Mouse (Mus musculus): ENCODE measurements around the gene Gm10837. TPM values are rescaled to one million over a fixed set of nuclear protein-coding genes. Genes with fewer than 3 reads are reported as not detected.
"Not testable (repeated sequence)": the region's sequence is repeated elsewhere in the genome, so short reads cannot be mapped to it uniquely, and the experiment has no call there.

The Gm10837 gene
- total RNA-seq (2015; ENCODE audit: low replicate concordance): not detected in 2 replicates
- not detected in 2 replicates for total RNA-seq (2017; ENCODE audit: low replicate concordance)

DNA sequence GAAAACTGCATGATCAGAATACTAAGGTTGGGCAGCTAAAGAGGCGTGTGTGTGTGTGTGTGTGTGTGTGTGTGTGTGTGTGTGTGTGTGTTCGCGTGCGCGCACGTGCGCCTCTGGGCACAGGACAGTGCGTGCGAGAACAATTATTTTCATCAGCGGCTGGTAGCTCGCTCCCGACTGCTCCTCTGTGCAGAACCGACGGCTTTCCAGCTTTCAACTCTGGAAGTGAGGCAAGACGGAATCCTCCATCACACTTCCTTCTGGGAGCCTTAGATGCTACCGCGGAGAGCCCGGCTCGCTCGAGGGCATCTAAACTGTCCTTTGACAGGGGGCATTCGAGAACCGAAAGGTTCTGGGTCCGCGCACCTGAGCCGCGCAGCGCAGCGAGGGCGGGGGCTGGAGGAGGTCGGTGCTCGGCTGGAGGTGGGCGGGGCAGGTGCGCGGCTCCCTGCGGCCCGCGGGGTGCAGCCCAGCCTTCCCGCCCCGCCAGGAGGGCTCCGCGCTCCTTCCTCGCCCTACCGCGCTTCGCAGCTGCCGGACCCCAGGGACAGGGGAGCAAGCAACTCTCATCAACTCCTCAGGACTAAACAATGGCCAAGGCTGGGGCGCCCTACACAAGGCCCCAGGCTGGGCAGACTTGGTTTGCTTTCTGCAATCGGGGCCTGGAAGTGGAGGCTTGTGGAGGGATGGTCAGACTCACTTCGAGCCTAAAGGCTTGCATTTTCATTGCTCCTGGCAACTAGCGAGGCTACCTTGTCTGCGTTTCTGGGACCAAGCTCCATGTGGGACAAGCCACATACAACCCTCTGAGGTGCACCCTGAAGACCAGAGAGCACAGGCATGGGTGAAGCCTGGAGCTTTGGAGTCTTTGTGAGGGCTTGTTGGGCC, at the start of gene Gm10837:
TSS of gene Gm10837 (plus strand) at position 146 of the 888 bp plus-strand sequence.
- ATAC-seq (replicated peaks; ENCODE audit: low FRiP score, poor library complexity, severe bottlenecking): no peak

DNA sequence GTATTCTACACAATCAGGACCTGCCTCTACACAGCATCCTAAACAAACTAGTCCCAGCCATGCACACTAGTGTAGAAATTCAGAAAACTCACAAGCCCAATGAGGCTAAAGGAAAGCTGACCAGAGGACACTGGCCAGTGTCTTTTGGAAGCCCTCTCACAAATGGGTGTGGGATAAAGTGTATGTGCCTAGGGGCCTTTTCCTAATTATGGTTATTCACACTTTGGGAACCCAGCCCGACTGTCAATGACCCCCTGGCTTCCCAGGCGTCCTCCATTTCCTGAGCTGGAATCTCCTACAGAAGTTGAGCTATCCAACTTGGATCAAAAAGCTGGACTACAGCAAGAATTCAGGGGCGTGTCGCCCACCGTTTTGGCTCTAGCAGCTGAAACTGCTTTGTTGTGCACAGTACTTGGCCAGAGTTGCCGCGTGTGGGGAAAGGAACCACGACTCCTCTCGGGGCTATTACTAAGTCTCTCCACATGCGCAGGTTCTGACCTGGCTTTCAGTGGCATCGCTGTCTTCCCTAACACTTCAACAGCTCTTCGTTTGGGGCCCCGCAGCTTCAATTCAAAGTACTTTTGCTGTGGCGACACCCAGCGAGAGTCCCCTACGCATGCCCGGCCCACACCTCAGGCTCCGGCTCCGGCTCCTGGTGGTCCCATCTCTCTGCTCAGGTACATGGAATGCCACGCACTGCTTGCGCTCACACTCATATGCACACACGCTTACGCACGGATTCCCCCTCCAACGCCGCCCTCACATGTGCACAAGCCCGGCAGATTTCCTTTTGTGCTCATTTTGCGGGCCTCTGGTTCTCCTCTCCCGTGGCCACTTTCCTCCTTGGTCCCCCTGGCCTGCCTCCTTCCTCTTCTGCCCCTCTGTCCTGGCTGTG, 40.5 kb upstream of the Gm10837 start:
- no peak for ATAC-seq (replicated peaks; ENCODE audit: low FRiP score, poor library complexity, severe bottlenecking)

GRCm38 (mm10) chr14:122450496-122451382, 39.6 kb upstream of the Gm10837 start, which contains the start of gene Gm5089:
Gm5089 (minus strand) TSS chr14:122451115.
- no peak for ATAC-seq (replicated peaks; ENCODE audit: low FRiP score, poor library complexity, severe bottlenecking)

DNA sequence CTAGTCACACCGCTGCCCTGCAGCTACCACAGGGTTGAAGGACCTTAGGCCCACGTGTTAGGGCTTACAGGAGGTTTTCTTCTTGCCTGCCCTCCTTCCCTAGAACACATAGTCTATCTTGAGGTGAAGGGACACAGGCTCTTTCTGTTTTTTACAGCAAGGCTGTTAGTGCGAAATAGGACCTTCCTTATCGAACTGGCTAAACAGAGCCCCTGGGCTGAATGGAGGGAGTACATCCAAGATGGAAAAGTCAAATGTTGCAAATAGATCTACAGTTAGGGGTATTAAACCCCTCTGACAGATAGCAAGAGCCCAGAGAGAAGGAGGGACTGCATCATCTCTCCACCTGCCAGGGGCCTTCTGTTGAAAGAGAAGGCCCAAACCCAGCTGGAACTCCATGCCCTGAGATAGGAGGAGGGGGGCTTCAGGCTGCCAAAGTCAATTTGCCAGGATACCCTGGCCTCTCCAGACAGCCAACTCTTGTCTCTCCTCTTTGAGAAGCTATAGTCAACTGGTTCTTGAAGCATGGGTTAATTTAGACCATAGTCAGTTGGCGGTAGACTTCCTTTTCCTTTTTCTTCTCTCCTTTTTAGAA, 38.7 kb upstream of the Gm10837 start:
- no peak for ATAC-seq (replicated peaks; ENCODE audit: low FRiP score, poor library complexity, severe bottlenecking)

- ATAC-seq (replicated peaks; ENCODE audit: low FRiP score, poor library complexity, severe bottlenecking): no peak
Measured at GRCm38 (mm10) chr14:122452701-122453387, 37.5 kb upstream of the Gm10837 start.

- no peak for ATAC-seq (replicated peaks; ENCODE audit: low FRiP score, poor library complexity, severe bottlenecking)
Measured at GRCm38 (mm10) chr14:122453388-122453995, 36.9 kb upstream of the Gm10837 start.

DNA sequence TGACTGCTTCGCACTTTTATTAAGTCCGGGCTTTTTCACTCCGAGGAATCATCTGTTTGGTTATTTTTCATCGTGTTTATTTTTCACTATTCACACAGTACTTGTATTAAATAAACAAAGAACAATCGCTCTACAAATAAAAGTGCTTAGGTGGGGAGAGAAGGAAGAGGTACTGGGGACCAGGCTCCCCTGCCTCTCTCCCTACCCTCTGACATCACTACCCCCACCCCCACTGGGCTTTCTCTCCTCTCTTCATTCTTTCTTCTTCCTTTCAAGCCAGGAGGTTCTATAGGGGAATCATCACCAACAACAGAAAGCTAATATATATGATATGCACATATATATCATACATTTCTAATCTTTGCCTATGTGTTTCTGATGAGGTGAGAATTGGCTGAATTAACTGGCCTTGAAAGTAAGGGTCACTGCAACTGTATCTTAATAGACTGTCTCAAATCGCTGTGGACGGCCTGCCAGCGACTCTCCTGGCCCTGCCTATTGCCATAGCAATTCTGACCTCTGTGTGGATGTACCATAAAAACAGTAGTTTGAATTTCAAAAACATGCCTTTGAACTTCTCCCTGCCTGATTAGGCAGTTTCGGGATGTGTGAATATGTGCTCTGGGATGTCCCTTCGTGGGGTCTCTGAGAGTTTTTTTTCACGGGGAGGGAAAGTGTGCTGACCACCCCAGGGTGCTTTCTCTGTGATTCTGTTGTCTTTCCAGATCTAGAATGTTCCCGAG, 36.2 kb upstream of the Gm10837 start:
- ATAC-seq (replicated peaks; ENCODE audit: low FRiP score, poor library complexity, severe bottlenecking): no peak

DNA sequence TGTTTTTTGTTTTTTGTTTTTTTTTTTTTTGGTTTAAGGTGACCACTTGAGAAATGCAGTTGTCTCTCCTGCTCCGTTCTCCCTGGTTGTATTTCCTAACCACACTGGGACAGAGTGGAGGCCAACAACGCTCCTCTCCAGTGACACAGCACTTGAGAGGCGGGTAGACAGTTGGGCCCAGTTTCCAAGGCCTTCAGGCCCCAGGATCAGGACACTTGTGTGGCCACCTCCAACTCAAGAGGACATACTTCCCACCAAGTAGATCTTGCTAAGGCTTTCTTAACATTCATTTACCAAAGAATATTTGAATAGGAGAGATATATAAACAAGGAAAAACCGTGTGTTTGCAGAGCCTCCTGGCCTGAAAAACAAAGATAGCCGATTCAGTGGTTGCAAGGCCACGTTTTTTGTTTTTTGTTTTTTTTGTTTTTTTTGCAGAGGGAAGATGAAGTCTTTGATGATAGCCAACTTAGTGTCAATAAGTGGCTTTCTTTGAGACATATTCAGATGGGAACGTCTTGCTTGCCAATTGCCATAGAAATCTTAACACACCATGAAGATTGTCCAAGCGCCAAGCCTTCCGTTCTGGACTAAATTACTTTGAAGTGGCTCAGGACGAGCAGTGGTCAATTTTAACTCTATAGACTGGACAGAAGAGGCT, 35.4 kb upstream of the Gm10837 start:
- no peak for ATAC-seq (replicated peaks; ENCODE audit: low FRiP score, poor library complexity, severe bottlenecking)

DNA sequence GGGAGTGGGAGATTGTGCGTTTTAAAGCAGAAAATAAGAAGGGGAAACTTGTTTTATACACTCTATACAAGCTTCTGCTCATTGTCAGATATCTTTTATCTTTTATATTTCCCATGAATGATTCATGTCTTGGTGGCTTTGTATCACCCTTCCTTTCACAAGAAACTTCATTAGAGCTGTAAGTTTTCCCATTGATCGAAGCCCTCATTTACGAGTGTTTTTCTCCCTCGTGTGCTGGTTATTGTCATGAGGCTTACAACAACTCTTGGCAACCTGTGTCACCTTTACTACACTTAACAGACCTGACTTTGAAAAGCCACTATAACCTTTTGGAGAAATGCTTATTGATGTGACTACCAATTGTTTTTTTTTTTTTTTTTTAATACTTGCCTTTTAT, 34.8 kb upstream of the Gm10837 start:
- ATAC-seq (replicated peaks; ENCODE audit: low FRiP score, poor library complexity, severe bottlenecking): no peak

GRCm38 (mm10) chr14:122459332-122459731, 31.1 kb upstream of the Gm10837 start:
- not testable (repeated sequence) for ATAC-seq (replicated peaks; ENCODE audit: low FRiP score, poor library complexity, severe bottlenecking)

DNA sequence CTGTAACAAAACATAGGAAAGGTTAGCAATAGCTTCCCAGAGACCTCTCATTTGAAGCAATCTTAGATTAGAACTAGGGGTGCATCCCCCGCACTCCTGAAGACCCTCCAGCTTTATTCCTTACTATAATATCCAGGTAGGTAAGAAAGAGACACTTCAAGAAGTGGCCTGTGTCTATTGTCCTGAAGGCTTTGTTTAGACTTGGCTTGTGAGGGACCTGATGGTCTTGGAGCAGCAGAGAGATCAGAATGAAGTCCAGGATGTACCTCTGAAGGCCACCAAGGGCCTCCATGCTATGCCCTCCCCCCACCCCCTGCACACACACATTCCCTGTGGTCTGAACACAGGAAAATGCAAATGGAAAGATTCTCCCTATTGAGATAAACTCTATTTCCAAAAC, 30.6 kb upstream of the Gm10837 start:
- ATAC-seq (replicated peaks; ENCODE audit: low FRiP score, poor library complexity, severe bottlenecking): no peak

DNA sequence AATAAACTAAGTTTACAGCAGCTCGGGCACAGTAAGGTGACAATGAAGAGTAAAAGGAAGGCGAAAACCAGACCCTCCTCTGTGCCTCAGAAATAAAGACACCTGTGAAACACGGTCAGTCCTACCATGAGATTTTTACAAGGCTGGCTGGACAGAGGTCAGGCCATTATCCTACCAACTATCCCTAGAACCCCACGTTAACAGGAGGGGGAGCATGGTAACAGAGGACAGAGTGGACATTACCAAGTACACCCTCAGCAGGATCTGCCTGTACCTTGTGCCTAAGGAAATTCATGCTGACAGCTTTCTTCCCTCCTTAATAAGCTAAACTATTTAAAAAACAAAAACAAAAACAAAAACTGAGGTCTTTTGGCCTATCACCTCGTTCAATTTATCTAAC, 30.2 kb upstream of the Gm10837 start:
- no peak for ATAC-seq (replicated peaks; ENCODE audit: low FRiP score, poor library complexity, severe bottlenecking)

GRCm38 (mm10) chr14:122461500-122461899, 28.9 kb upstream of the Gm10837 start:
- ATAC-seq (replicated peaks; ENCODE audit: low FRiP score, poor library complexity, severe bottlenecking): no peak

GRCm38 (mm10) chr14:122461966-122462365, 28.4 kb upstream of the Gm10837 start:
- ATAC-seq (replicated peaks; ENCODE audit: low FRiP score, poor library complexity, severe bottlenecking): no peak

DNA sequence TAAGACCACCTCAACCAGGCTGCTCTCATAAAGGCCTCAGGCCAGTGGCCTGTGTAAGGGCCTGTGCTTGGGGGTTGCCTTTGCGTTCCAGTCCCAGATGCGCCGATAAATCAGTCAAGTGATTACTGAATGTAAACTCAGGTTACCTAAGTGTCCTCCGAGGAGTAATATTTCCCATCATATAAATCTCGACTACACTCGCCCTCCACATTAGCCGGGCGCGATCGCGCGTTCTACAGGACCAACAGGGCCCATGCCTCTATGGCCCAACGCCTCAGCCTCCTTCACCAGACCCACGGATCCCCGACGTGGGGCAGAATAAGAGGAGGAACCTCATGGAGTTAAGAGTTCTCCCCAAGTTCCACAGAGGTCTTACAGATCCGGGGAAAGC, 27.7 kb upstream of the Gm10837 start:
- ATAC-seq (replicated peaks; ENCODE audit: low FRiP score, poor library complexity, severe bottlenecking): no peak

DNA sequence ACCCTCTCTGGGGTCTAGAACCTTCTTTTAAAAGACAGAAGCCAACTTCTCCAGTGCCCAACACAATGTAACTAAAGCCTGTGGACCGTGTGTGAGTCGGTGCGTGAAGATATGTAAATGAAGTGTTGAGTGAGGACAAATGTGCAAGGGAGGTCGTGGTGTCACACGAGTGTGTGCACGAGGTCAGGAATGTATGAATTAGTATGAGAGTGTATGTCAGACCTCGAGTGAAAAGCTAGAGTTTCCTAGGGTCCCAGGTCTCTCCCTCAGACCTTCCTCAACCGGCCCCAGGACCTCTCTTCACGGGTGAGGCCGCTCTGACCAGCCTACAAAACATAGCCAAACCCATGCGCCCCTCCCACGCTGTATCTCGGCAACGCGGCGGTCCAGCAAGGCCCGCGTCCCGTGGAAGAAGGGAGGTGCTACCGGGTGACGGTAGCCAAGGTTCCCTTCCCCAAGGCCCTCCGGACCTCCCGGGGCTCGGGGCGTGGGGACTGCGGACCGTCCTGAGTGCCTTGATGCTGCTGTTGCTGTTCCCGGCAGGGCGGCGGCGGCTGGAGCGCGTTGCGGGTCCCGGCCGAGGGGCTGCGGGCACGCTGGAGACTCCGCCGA, 27.2 kb upstream of the Gm10837 start:
- ATAC-seq (replicated peaks; ENCODE audit: low FRiP score, poor library complexity, severe bottlenecking): no peak

Data from erythroid progenitor cell, adult 5-6 weeks (primary cell).